Mouse (Mus musculus): Measurements from ENCODE around the gene Slc17a7.

- TF ChIP-seq ZKSCAN1 (IDR thresholded peaks at IDR 0.05; ENCODE audit: borderline replicate concordance, low read depth, low read length) (no peak), POLR2AphosphoS2 (IDR thresholded peaks at IDR 0.05; ENCODE audit: low read depth, low read length) (no peak), E2F4 (IDR thresholded peaks at IDR 0.05; ENCODE audit: insufficient replicate concordance, low read depth, low read length) (no peak), POLR2A (IDR thresholded peaks at IDR 0.05; ENCODE audit: low read depth, low read length) (no peak), CTCF (conservative IDR thresholded peaks at IDR 0.05 in 1 of 2, IDR thresholded peaks at IDR 0.05 in 1 of 2; ENCODE audit: low read depth in 2 of 2, low read length in 2 of 2) (no peak), GABPA (IDR thresholded peaks at IDR 0.05; ENCODE audit: insufficient replicate concordance, low read depth, low read length) (no peak), USF2 (conservative IDR thresholded peaks at IDR 0.05; ENCODE audit: low read depth, low read length) (no peak), TCF12 (IDR thresholded peaks at IDR 0.05; ENCODE audit: low read depth, low read length) (no peak), JUN (IDR thresholded peaks at IDR 0.05; ENCODE audit: insufficient read depth, low read depth, low read length) (no peak), KAT2A (IDR thresholded peaks at IDR 0.05; ENCODE audit: insufficient replicate concordance, low read length) (no peak), EP300 (IDR thresholded peaks at IDR 0.05; ENCODE audit: low read length) (no peak), USF1 (IDR thresholded peaks at IDR 0.05; ENCODE audit: low read depth, low read length) (no peak)
These were observed 5.7 kb downstream of the Slc17a7 start for GRCm38 (mm10) chr7:45169495-45169894.
